Comparison of ENCODE assay signal across 8 mouse cellular contexts in genomic region chr1:52354041-52354582, GRCm38 (mm10).
DNase-seq lines count a peak whose midpoint lies in the region; ATAC-seq lines count a peak whose summit lies in the region.
"Had no signal": no experiment of that assay in that cellular context is flagged by ENCODE, and none has a peak within 500 bp of the region (broad histone marks: within the 10 kb centered on the region; RNA-seq: fewer than 3 reads in every experiment).

No protein-coding gene starts in this region.

- no peaks in the 10 kb centered on the region for H3K4me1 ChIP-seq in hindbrain, embryonic 12.5 days
- no peaks in the 10 kb centered on the region for H3K4me1 ChIP-seq in liver, embryonic 11.5 days (replicated peaks; ENCODE audit: control insufficient read depth, insufficient read depth, low read length)

- 91% methylated on average over 6 of the region's 6 CpGs for WGBS in hindbrain, embryonic 12.5 days
- WGBS in liver, embryonic 11.5 days: 76% methylated on average over 6 of the region's 6 CpGs

- no peaks in the 10 kb centered on the region for H3K36me3 ChIP-seq in hindbrain, embryonic 12.5 days
- H3K36me3 ChIP-seq in liver, embryonic 11.5 days (ENCODE audit: control insufficient read depth, insufficient read depth, low read length): no peaks in the 10 kb centered on the region

- no peak overlapping the region for H3K27ac ChIP-seq in hindbrain, embryonic 12.5 days
- H3K27ac ChIP-seq in liver, embryonic 11.5 days (ENCODE audit: low read depth, low read length): no peak overlapping the region
- H3K27ac ChIP-seq: kidney, postnatal 0 days had no signal

- H3K9ac ChIP-seq in hindbrain, embryonic 12.5 days: no peak overlapping the region
- H3K9ac ChIP-seq in liver, embryonic 11.5 days (ENCODE audit: low read depth, low read length): no peak overlapping the region

- no peak overlapping the region for H3K4me3 ChIP-seq in hindbrain, embryonic 12.5 days
- no peak overlapping the region for H3K4me3 ChIP-seq in liver, embryonic 11.5 days (ENCODE audit: low read depth, low read length)

- no peak overlapping the region for H3K4me2 ChIP-seq in hindbrain, embryonic 12.5 days (replicated peaks)
- H3K4me2 ChIP-seq in liver, embryonic 11.5 days: no peak overlapping the region

- no peaks in the 10 kb centered on the region for H3K9me3 ChIP-seq in hindbrain, embryonic 12.5 days (replicated peaks)
- no peaks in the 10 kb centered on the region for H3K9me3 ChIP-seq in liver, embryonic 11.5 days (ENCODE audit: control insufficient read depth, low read length)

- no peaks in the 10 kb centered on the region for H3K27me3 ChIP-seq in hindbrain, embryonic 12.5 days
- H3K27me3 ChIP-seq in liver, embryonic 11.5 days (replicated peaks; ENCODE audit: control insufficient read depth, insufficient read depth, low read length): no peaks in the 10 kb centered on the region

- DNase-seq in 3T3-L1 (ENCODE audit: low read depth, low spot score) (peak; percentile 86), ES-CJ7 (ENCODE audit: low read depth, low spot score) (peak; percentile 38)
- peak; percentile 40 to 55 for DNase-seq in cerebellum, postnatal 25 days
- peak; percentile 6 to 15 for DNase-seq in kidney, postnatal 4 days
- peak; percentile 28 for DNase-seq in right cerebral cortex, postnatal 25 days
- DNase-seq in liver, embryonic 11.5 days (ENCODE audit: low spot score): no peak

- no peak for ATAC-seq in hindbrain, embryonic 12.5 days (ENCODE audit: low FRiP score)
- no peak for ATAC-seq in liver, embryonic 11.5 days (replicated peaks; ENCODE audit: low FRiP score)
